Mouse (Mus musculus): ENCODE measurements around the gene Prr22.

- TF ChIP-seq CTCF (conservative IDR thresholded peaks at IDR 0.05; ENCODE audit: insufficient read depth, insufficient read length, low read depth, low read length) = peak; percentile 37
- no peak for TF ChIP-seq POLR2A (IDR thresholded peaks at IDR 0.05; ENCODE audit: low read depth, low read length)
Observed at GRCm38 (mm10) chr17:56736534-56736933, 33.5 kb upstream of the Prr22 start.

Measured in kidney, adult 2 months (tissue).